Mouse (Mus musculus): ENCODE results near the gene Rasa3.

Gene Rasa3

DNA sequence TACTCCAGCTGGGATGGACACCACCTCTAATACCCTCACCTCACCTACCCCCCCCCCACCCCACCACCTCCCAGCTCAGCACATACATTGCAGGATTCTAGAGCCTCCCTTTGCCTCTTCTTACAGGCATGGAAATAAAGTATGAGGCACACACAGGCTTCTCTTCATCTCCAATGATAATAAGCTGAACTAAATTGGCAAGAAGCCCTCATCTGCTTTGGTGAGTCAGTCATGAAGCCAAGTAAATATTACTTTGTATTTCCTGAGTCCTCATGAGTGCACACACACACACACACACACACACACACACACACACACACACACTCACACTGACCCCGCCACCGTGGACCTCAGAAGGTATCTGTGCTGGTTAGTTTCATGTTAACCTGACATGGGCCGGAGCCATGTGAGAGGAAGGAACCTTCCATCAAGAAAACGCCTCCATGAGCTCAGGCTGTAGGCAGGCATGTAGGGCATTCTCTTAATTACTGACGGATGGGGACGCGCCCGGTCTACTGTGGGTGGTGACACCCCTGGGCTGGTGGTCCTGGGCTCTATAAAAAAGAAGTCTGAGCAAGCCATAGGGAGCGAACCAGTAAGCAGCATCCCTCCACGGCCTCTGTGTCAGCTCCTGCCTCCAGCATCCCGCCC, 26.7 kb downstream of the Rasa3 start:
- in situ Hi-C loops (cut with MboI; ENCODE audit: low sequenced_read_pairs) = no loop called here

DNA sequence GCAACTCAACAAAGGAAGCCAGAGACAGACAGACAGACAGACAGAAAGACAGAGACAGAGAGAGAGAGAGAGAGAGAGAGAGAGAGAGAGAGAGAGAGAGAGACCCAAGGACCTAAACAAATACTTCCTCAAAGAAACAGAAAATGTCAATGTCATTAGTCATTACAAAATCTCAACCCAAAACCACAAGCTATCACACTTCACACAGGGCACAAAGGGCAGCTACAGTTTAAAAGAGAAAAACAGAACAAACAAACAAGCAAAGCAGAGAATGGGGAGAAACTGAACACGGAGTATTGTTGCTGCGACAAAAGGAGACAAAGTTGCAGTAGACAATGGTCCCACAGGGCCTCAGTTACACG, 28.3 kb downstream of the Rasa3 start:
- in situ Hi-C loops (cut with MboI; ENCODE audit: low sequenced_read_pairs) = no loop called here

DNA sequence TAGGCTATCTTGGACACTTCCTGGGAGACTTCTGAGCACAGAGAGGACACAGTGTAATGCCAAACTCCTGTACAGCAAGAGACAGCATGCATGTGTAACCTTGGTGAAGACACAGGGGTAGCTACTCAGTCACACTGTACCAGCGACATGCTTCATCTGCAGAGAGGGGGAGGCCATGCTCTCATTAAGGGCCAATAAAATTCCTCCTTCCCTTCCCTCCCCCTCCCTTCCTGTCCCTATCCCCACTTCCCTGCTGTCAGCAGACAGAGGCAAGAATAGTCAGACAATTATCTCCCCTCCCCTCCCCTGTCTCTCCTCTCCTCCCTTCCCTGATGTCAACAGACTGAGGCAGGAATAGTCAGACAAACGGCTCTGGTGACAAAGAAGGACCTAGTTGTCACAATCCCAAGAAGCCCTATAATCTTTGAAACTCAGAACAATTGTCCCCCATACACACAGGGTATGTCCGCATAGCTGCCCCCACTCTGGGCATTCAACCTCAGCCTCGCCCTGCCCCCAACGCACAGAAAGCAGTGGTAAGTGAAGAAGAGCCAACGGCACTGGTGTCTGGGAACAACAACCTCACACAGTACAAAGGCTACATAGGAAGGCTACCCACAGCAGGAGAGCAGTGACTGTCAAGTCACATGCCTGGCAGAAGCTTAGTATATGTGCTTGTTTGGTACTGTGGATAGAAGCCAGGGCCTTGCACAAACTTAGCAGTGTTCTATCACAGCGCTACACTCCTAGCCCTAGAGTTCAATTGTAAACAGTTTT, 28.8 kb downstream of the Rasa3 start:
- in situ Hi-C loops (cut with MboI; ENCODE audit: low sequenced_read_pairs) = no loop called here

DNA sequence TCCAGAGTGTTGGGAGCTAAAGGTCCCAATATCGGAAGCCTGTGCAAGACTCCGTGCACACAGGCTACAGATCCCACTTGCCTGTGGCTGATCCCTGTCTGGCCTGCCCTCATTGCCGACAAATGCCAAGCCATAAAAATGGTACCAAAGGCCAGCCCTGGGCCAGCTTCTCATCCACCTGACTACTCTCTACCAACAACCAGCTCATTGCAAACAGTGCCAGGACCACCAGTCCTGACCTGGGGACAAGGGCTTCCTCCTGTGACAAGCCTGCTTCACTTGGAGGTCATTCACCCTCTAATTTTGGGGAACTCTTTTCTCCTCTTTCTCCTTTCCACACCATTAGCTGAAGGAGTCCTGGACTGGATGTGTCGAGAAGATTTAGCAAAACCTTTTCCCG, 29.8 kb downstream of the Rasa3 start:
- in situ Hi-C loops (cut with MboI; ENCODE audit: low sequenced_read_pairs) = no loop called here

DNA sequence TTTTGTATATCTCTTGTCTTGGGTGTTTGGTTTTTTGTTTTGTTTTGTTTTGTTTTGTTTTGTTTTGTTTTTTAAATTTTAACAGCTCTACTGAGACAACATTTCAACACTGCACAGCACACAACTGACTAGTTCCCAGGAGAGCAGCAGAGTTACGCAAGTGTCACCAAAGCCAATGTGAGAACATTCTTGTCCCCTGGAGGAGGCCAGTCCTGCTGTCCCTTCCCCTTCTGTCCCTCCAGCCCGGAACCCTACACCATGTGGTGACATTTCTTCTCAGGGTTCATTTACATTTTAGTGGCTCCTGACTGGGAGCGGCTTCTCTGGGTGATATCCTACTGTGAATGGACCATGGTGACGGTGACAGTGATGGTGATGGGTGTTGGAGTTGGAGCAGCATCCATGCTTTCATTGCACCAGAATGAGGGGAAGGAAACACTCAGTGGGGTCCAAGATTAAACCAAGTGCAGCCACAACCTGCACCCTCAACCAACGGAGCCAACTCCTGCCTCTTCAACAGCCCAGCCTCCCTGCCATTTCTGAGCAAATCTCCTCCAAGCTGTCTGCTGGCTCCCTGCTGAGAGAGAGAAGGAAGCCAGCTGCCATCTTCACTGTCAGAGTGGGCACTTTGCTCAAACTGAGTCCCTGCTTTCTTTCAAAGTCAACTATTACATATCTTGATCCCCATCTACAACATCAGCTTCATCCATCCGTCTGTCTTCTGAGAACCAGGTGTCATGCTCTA, 32.3 kb downstream of the Rasa3 start:
- in situ Hi-C loops (cut with MboI; ENCODE audit: low sequenced_read_pairs) = no loop called here

- in situ Hi-C loops (cut with MboI; ENCODE audit: low sequenced_read_pairs) = no loop called here
Observed at GRCm38 (mm10) chr8:13644155-13644554, 33.2 kb downstream of the Rasa3 start.

DNA sequence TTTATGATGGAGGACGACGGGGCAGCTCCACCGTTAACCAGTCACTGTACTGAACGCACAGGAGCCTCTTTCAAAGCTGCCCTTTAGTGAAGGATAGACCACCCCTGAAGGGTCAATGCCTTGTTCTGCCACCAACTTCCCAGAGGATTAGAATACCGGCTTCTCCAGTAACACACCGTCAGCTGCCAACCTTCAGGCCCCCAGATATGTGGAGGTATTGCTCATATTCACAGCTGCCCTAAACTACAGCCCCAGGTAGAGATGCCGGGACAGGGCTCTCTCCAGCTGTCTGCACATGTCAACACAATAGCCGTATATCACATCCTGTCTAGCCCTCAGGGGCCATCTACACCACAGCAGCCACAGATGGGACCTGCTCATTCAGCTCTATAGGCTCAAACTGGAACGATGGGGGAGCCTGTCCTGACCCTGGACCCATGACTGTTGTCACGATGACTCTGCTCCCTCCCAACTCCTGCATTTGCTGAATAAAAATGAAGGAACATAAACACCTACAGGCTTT, 34.7 kb downstream of the Rasa3 start:
- in situ Hi-C loops (cut with MboI; ENCODE audit: low sequenced_read_pairs) = no loop called here

DNA sequence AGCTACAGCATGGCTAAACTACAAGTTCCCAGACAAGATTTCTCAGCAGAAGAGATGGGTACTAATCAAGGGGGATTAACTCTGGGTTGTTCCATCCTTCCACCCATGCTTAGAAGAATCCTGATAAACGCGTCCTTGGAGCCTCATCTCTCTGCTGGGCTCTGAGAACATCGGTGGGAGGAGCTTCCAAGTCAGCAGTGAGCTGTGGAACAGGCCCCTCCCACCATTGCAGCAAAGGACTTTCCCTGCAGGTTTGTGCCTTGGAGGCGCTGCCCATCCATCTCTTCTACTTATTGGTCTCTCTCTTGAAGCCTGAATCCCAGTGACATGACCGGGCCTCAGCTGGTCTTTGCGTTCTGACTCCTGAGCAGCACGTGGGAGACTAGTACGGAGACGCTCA, 36.2 kb downstream of the Rasa3 start:
- in situ Hi-C loops (cut with MboI; ENCODE audit: low sequenced_read_pairs) = no loop called here

DNA sequence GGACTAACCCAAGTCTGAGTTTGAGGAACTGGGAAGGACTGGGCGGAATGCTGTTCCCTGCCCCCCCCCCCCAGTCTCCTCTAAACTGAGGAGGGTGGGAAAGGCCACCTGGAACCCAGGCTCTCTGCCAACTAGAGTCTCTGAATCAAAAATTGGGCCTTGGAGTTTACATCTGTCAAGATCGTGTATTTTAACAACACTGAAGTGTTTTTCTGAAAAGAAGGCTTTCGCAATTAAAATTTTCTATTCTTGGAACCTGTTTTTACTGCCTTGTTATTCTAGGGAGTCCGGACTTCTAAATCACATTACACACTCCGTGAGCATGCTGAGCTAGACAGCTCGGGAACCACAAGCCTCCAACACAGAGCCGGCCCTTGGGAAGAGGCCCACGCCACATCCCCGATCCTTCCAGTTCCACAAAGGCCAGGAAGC, 36.9 kb downstream of the Rasa3 start:
- in situ Hi-C loops (cut with MboI; ENCODE audit: low sequenced_read_pairs) = no loop called here

GRCm38 (mm10) chr8:13633107-13633506, 44.3 kb downstream of the Rasa3 start:
- in situ Hi-C loops (cut with MboI; ENCODE audit: low sequenced_read_pairs) = no loop called here

DNA sequence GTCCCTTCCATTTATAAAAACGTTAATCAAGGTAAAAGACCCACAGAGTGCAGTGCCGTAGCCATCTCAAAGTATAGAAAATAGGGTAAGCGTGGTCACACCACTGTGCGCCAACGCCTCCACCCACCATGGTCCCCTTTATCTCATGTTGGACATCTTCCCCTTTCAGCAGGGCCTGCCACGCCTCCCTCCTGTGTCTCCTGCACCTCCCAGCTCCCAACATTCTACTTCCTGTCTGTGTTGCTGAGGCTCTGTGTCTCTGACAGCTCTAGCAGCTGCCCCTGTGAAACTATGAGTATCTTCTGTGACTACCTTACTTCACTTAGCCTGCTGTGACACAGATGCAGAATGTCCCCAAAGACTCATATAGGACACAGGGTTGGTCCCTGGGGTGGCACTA, 45.1 kb downstream of the Rasa3 start:
- in situ Hi-C loops (cut with MboI; ENCODE audit: low sequenced_read_pairs) = no loop called here

DNA sequence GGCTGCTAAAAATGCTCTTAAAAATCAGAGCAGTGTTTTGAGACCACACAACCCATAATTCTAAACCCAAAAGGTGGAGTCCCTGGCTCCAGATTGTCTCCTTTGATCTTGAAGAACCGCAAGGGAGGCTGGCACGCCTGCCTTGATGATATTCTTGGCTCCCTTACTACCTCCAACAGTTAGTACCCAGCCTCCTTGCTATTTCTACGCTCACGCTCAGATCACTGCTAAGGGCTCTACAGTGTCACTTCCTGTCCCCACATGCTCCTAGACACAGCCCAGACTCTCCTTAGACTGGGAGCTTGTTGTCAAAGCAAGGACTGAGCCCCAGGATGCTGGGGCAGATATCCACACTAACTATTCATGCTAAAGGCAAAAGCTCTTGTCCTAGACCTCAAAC, 46.6 kb downstream of the Rasa3 start:
- in situ Hi-C loops (cut with MboI; ENCODE audit: low sequenced_read_pairs) = no loop called here

- in situ Hi-C loops (cut with MboI; ENCODE audit: low sequenced_read_pairs) = no loop called here
Observed at GRCm38 (mm10) chr8:13630171-13630570, 47.2 kb downstream of the Rasa3 start.

DNA sequence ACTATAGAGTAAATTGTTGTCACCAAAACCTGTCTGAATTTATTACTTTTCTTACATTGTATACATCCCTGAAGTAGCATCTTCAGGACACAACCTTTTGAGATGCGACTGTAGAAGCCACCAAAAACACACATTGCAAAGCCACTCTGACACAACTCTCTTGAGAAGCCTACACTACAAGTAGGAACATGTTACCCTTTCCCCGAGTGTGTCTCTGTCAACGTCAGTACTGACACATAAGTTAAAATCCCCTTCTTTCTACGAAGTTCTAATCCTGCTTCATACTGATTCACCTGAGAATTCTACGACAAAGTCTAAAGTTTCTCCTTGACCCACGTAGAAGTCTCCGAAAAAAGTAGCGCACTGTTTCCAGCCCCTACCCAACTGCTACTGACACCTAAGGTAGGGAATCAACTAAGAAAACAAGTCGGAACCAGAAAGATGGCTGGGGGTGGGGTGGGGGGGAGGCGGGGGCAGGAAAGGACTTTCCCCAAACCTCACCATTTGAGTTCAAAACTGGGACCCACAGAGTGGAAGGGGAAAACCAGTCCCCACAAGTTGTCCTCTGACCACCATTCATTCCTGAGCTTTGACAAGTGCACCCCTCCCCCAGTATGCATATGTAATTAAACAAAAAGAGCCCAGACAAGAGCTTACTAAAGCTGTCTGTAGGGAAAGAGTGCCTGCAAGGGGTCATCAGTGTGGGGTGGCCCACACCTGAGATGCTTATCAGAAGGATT, 47.9 kb downstream of the Rasa3 start:
- in situ Hi-C loops (cut with MboI; ENCODE audit: low sequenced_read_pairs) = no loop called here

GRCm38 (mm10) chr8:13628067-13628466, 49.3 kb downstream of the Rasa3 start:
- in situ Hi-C loops (cut with MboI; ENCODE audit: low sequenced_read_pairs) = no loop called here

- in situ Hi-C loops (cut with MboI; ENCODE audit: low sequenced_read_pairs) = no loop called here
Observed at GRCm38 (mm10) chr8:13627591-13627990, 49.8 kb downstream of the Rasa3 start.

- in situ Hi-C loops (cut with MboI; ENCODE audit: low sequenced_read_pairs) = no loop called here
Observed at GRCm38 (mm10) chr8:13626114-13626513, 51.3 kb downstream of the Rasa3 start.

- in situ Hi-C loops (cut with MboI; ENCODE audit: low sequenced_read_pairs) = no loop called here
Observed at GRCm38 (mm10) chr8:13625281-13625970, 52.0 kb downstream of the Rasa3 start.

DNA sequence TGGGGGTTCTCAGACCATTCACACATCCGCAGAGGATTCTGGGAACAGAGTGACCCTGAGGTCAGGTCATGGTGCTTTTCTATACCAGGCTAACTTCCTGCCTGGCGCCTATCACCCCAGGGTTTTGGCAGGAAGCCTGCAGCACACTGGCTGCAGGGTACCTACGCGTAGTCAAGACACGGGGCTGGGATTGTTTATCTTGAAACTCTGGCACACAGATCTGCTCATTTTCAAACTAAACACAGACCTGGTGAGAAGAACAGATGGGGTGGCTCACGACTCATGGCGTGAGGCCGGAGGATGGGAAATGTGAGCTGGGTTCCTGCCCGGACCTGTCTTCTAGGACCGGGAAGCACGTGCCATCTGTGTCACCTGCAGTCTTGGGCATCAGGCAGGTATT, 52.5 kb downstream of the Rasa3 start:
- in situ Hi-C loops (cut with MboI; ENCODE audit: low sequenced_read_pairs) = no loop called here

GRCm38 (mm10) chr8:13623911-13624421, 53.4 kb downstream of the Rasa3 start:
- in situ Hi-C loops (cut with MboI; ENCODE audit: low sequenced_read_pairs) = no loop called here
